Mouse (Mus musculus) embryonic fibroblast, embryonic 13.5 days (primary cell): ENCODE measurements around the gene Gimap9.

Experiments
- CTCF ChIP-seq: IDR thresholded peaks from 2 replicates; pipeline ENCODE4 v1.5.1; 2011; ENCODE audit warnings: mild to moderate bottlenecking, control low read depth, low read length, moderate library complexity, borderline replicate concordance; ENCODE audit not compliant: insufficient read depth
- POLR2A ChIP-seq: IDR thresholded peaks from 2 replicates; pipeline ENCODE4 v1.6.1; 2011; ENCODE audit warnings: low read depth, mild to moderate bottlenecking, control low read depth, low read length, moderate library complexity

DNA sequence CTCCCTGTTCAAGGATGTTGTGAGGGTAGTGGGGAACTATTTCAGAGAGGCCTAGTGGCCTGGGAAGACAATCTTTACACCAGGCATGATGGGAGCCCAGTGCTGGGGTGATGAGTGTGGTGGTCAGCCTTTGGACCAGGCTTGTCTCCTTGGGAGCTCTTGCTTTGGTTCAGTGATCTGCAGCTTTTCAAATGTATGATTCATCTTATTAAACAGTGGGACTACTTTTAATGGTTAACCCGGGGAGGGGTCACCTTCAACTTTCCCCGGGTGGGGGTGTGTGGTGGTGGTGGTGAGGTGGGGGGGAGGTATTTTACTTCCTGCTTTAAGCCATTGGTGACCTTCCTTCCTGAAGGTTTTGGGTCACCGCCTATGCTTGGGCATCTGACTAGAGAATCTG is 47.6 kb upstream of the Gimap9 start:
- TF ChIP-seq POLR2A (no peak), CTCF (no peak)
